Mouse (Mus musculus) ES-Bruce4 (cell line): ENCODE measurements around the gene Pde6d.

ENCODE experiments used
- CTCF ChIP-seq: IDR thresholded peaks from one replicate; pipeline ENCODE4 v1.8.1; 2011; ENCODE audit warnings: low read depth, low read length
- EP300 ChIP-seq: IDR thresholded peaks from 2 replicates; pipeline ENCODE4 v1.6.1; 2011; ENCODE audit warnings: low read depth, low read length; ENCODE audit not compliant: insufficient read depth
- POLR2A ChIP-seq: IDR thresholded peaks from one replicate; pipeline ENCODE4 v1.8.1; 2011; ENCODE audit warnings: low read length; ENCODE audit not compliant: insufficient read depth

DNA sequence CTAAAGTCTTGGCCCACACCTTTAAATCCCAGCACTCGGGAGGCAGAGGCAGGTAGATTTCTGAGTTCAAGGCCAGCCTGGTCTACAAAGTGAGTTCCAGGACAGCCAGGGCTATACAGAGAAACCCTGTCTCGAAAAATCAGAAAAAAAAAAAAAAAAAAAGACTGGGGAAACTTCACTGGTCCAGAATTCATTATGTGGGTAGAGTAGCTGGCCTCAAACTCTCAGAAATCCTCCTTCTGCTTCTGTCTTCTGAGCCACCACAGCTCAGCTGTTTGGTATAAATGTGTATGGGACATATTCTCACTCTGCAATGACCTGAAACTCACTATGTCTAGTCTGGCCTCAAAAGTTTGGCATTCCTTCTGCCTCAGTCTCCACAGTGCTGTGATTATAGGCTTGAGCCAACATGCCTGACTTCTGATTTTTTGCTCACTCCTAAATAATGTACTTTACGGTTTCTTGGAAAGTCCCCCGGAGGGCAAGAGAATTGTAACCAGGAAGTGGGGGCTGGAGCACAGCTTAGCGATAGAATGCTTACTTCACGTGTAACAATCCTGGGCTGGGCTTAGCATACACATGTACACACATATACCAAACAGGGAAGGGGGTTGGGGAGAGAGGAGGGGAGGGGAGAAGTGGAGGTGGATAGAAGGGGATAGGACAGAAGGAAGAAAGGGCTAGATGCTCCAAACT, 66.6 kb downstream of the Pde6d start:
- no peak for TF ChIP-seq CTCF
- no peak for TF ChIP-seq EP300
- TF ChIP-seq POLR2A, result no peak
